Mouse (Mus musculus) small intestine, adult 2 months (tissue): Measurements from ENCODE around the gene Foxr1. TPM values are rescaled to one million over a fixed set of nuclear protein-coding genes. Genes with fewer than 3 reads are reported as not detected.

Experiments
- H3K27ac ChIP-seq: fragments of 200-500 bp; 2 replicates; pipeline ENCODE4 v1.5.1; 2012; ENCODE audit warnings: low read depth, low read length, control low read depth, inconsistent platforms; ENCODE audit not compliant: insufficient read depth
- H3K27me3 ChIP-seq: fragments of 200-500 bp; 2 replicates; pipeline ENCODE4 v1.6.1; 2012; ENCODE audit warnings: mild to moderate bottlenecking, moderate library complexity, low read length, inconsistent platforms; ENCODE audit not compliant: control insufficient read depth, insufficient read depth
- H3K36me3 ChIP-seq: fragments of 200-500 bp; 2 replicates; pipeline ENCODE4 v1.6.1; 2012; ENCODE audit warnings: mild to moderate bottlenecking, low read length, control low read depth, inconsistent platforms; ENCODE audit not compliant: control insufficient read depth, insufficient read depth
- H3K4me1 ChIP-seq: fragments of 200-500 bp; 2 replicates; pipeline ENCODE4 v1.6.1; 2012; ENCODE audit warnings: low read length, inconsistent platforms, mixed read lengths; ENCODE audit not compliant: control insufficient read depth, insufficient read depth, insufficient read length
- H3K4me3 ChIP-seq: fragments of 200-500 bp; 2 replicates; pipeline ENCODE4 v1.5.1; 2012; ENCODE audit warnings: low read depth, mild to moderate bottlenecking, control low read depth, inconsistent platforms, low read length, moderate library complexity
- CTCF ChIP-seq: fragments of 200-500 bp; IDR thresholded peaks from 2 replicates; pipeline ENCODE4 v1.5.1; 2012; ENCODE audit warnings: low read depth, mild to moderate bottlenecking, control low read depth, inconsistent platforms, low read length, moderate library complexity, mixed read lengths; ENCODE audit not compliant: insufficient replicate concordance, insufficient read length; ENCODE audit errors: extremely low read depth
- POLR2A ChIP-seq: fragments of 200-500 bp; IDR thresholded peaks from 2 replicates; pipeline ENCODE4 v1.6.1; 2012; ENCODE audit warnings: low read depth, mild to moderate bottlenecking, control low read depth, inconsistent platforms, low read length, moderate library complexity
- WGBS: fragments of 180-500 bp; shearing (Covaris S2); methylation state at CpG from one replicate; pipeline ENCODE4 v1.1.7; 2018; 5-methylcytosine and 5-hydroxymethylcytosine counted together
- polyA plus RNA-seq: library from polyadenylated mRNA; depleted of rRNA; stranded (reverse); fragments of >200 nt; gene quantifications from 2 replicates; pipeline ENCODE4 v1.2.3, GENCODE M21; 2012

Foxr1 gene
- polyA plus RNA-seq, 1 experiment, result not detected

- Histone ChIP-seq H3K4me1 (peaks cover 2% of the 10 kb centered on the region; the same call in 1 of the 2 replicates), H3K36me3 (no peaks in the 10 kb centered on the region), H3K27ac (peak overlapping the region; percentile 82), H3K27me3 (no peaks in the 10 kb centered on the region), H3K4me3 (peak overlapping the region; percentile 65)
- TF ChIP-seq POLR2A, result no peak
- TF ChIP-seq CTCF, result peak; percentile 68; the same call in 1 of the 2 replicates
- WGBS, result 6% methylated on average over 24 of the region's 24 CpGs
Measured at GRCm38 (mm10) chr9:44477339-44478228, 36.6 kb upstream of the Foxr1 start.

GRCm38 (mm10) chr9:44475936-44476335 lies 35.0 kb upstream of the Foxr1 start:
- Histone ChIP-seq H3K27me3 (no peaks in the 10 kb centered on the region), H3K4me1 (no peaks in the 10 kb centered on the region), H3K36me3 (no peaks in the 10 kb centered on the region), H3K4me3 (no peak overlapping the region), H3K27ac (no peak overlapping the region)
- WGBS, result 95% methylated on average over 3 of the region's 3 CpGs
- TF ChIP-seq CTCF (peak; percentile 13; the same call in 1 of the 2 replicates), POLR2A (no peak)

GRCm38 (mm10) chr9:44474327-44474726 lies 33.4 kb upstream of the Foxr1 start:
- Histone ChIP-seq H3K27ac (no peak overlapping the region), H3K4me3 (no peak overlapping the region), H3K4me1 (peaks cover under 1% of the 10 kb centered on the region; the same call in 1 of the 2 replicates), H3K36me3 (no peaks in the 10 kb centered on the region), H3K27me3 (no peaks in the 10 kb centered on the region)
- WGBS, result 21% methylated on average over 1 of the region's 1 CpGs
- TF ChIP-seq CTCF, result no peak
- TF ChIP-seq POLR2A, result no peak

- Histone ChIP-seq H3K27me3 (no peaks in the 10 kb centered on the region), H3K27ac (no peak overlapping the region), H3K36me3 (no peaks in the 10 kb centered on the region), H3K4me1 (peaks cover 7% of the 10 kb centered on the region; the same call in 1 of the 2 replicates), H3K4me3 (no peak overlapping the region)
- 64% methylated on average over 3 of the region's 3 CpGs for WGBS
- TF ChIP-seq CTCF (no peak), POLR2A (no peak)
Measured at GRCm38 (mm10) chr9:44473184-44473583, 32.2 kb upstream of the Foxr1 start.

GRCm38 (mm10) chr9:44468800-44469199 lies 27.9 kb upstream of the Foxr1 start:
- Histone ChIP-seq H3K27ac (no peak overlapping the region), H3K36me3 (no peaks in the 10 kb centered on the region), H3K27me3 (no peaks in the 10 kb centered on the region), H3K4me1 (peaks cover 13% of the 10 kb centered on the region), H3K4me3 (no peak overlapping the region)
- 36% methylated on average over 2 of the region's 2 CpGs for WGBS
- TF ChIP-seq POLR2A, result no peak
- TF ChIP-seq CTCF, result no peak

GRCm38 (mm10) chr9:44468224-44468623 lies 27.3 kb upstream of the Foxr1 start:
- peaks cover 13% of the 10 kb centered on the region for H3K4me1 ChIP-seq
- WGBS, result 13% methylated on average over 7 of the region's 7 CpGs
- H3K4me3 ChIP-seq, result no peak overlapping the region
- no peak for TF ChIP-seq CTCF
- TF ChIP-seq POLR2A, result no peak
- peak overlapping the region; percentile 47 for H3K27ac ChIP-seq
- no peaks in the 10 kb centered on the region for H3K27me3 ChIP-seq
- H3K36me3 ChIP-seq, result no peaks in the 10 kb centered on the region

GRCm38 (mm10) chr9:44461950-44462349 lies 21.0 kb upstream of the Foxr1 start:
- 77% methylated on average over 5 of the region's 5 CpGs for WGBS
- H3K27me3 ChIP-seq, result no peaks in the 10 kb centered on the region
- no peak overlapping the region for H3K4me3 ChIP-seq
- TF ChIP-seq POLR2A (no peak), CTCF (no peak)
- H3K27ac ChIP-seq, result no peak overlapping the region
- H3K36me3 ChIP-seq, result no peaks in the 10 kb centered on the region
- H3K4me1 ChIP-seq, result no peaks in the 10 kb centered on the region
